22 mouse cellular contexts compared by ENCODE assay signal in the genomic region with DNA sequence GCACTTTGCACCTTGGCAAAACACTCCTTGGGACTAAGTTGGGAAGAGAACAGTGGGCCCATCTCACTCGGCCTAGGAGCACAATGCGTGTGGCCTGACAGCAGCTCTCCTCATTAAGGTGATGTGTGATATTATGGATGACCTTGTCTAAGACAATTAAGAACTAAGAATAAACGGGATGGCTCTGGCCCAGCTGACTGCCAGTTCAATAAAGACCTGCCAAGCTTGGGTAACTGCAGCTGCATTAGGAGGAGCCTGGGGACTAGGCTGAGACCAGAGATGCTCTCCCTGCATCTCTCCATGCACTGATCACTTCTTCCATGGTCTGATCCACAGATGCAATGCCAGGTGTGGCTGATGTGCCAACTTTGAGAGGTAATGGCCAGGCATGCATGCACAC.
A peak's percentile ranks its signal among the peaks of the same experiment; 100 is the strongest.
DNase-seq lines count a peak whose midpoint lies in the region; ATAC-seq and TF ChIP-seq lines count a peak whose summit lies in the region.
"Had no signal": no experiment of that assay in that cellular context is flagged by ENCODE, and none has a peak within 500 bp of the region (broad histone marks: within the 10 kb centered on the region; RNA-seq: fewer than 3 reads in every experiment).

No protein-coding gene starts in this region.

- peak; percentile 28 to 50 for DNase-seq in heart, adult 18-20 months
- peak; percentile 69 for DNase-seq in midbrain, postnatal 0 days (ENCODE audit: low spot score)
- no peak for DNase-seq in layer of hippocampus, postnatal 36 days
- DNase-seq: adrenal gland, postnatal 14 days; cerebellum, adult 11-12 months; kidney, adult 8-10 months; kidney, postnatal 4 days; lung, embryonic 14.5 days; lung, postnatal 14 days; right cerebral cortex, postnatal 14 days had no signal

- H3K9ac ChIP-seq in heart, embryonic 12.5 days, result no peak overlapping the region
- H3K9ac ChIP-seq in hindbrain, embryonic 15.5 days, result no peak overlapping the region
- no peak overlapping the region for H3K9ac ChIP-seq in hindbrain, embryonic 13.5 days
- no peak overlapping the region for H3K9ac ChIP-seq in midbrain, postnatal 0 days (replicated peaks; ENCODE audit: low read length, poor library complexity, severe bottlenecking)
- H3K9ac ChIP-seq in midbrain, embryonic 15.5 days, result no peak overlapping the region
- H3K9ac ChIP-seq: heart, embryonic 13.5 days; intestine, embryonic 15.5 days; limb, embryonic 12.5 days; liver, embryonic 15.5 days; lung, embryonic 14.5 days; neural tube, embryonic 13.5 days had no signal

- no peak for TF ChIP-seq CTCF in midbrain, postnatal 0 days (IDR thresholded peaks at IDR 0.05)

- H3K9me3 ChIP-seq in heart, embryonic 12.5 days (replicated peaks), result no peaks in the 10 kb centered on the region
- no peaks in the 10 kb centered on the region for H3K9me3 ChIP-seq in hindbrain, embryonic 15.5 days
- H3K9me3 ChIP-seq in hindbrain, embryonic 13.5 days, result no peaks in the 10 kb centered on the region
- H3K9me3 ChIP-seq in midbrain, postnatal 0 days (ENCODE audit: low read length), result no peaks in the 10 kb centered on the region
- no peaks in the 10 kb centered on the region for H3K9me3 ChIP-seq in midbrain, embryonic 15.5 days
- H3K9me3 ChIP-seq: heart, embryonic 13.5 days; intestine, embryonic 15.5 days; limb, embryonic 12.5 days; liver, embryonic 15.5 days; neural tube, embryonic 13.5 days had no signal

- no peaks in the 10 kb centered on the region for H3K27me3 ChIP-seq in heart, embryonic 12.5 days (replicated peaks)
- H3K27me3 ChIP-seq in hindbrain, embryonic 15.5 days, result no peaks in the 10 kb centered on the region
- H3K27me3 ChIP-seq in hindbrain, embryonic 13.5 days, result no peaks in the 10 kb centered on the region
- no peaks in the 10 kb centered on the region for H3K27me3 ChIP-seq in midbrain, postnatal 0 days (ENCODE audit: insufficient read depth, low read length)
- H3K27me3 ChIP-seq in midbrain, embryonic 15.5 days (replicated peaks), result no peaks in the 10 kb centered on the region
- H3K27me3 ChIP-seq: heart, embryonic 13.5 days; intestine, embryonic 15.5 days; limb, embryonic 12.5 days; liver, embryonic 15.5 days; neural tube, embryonic 13.5 days had no signal

- H3K4me2 ChIP-seq in heart, embryonic 12.5 days, result no peak overlapping the region
- no peak overlapping the region for H3K4me2 ChIP-seq in hindbrain, embryonic 15.5 days
- no peak overlapping the region for H3K4me2 ChIP-seq in hindbrain, embryonic 13.5 days
- H3K4me2 ChIP-seq in midbrain, postnatal 0 days (ENCODE audit: low read depth, low read length, poor library complexity, severe bottlenecking), result no peak overlapping the region
- H3K4me2 ChIP-seq in midbrain, embryonic 15.5 days, result no peak overlapping the region
- H3K4me2 ChIP-seq: heart, embryonic 13.5 days; intestine, embryonic 15.5 days; limb, embryonic 12.5 days; liver, embryonic 15.5 days; lung, embryonic 14.5 days; neural tube, embryonic 13.5 days had no signal

- no peaks in the 10 kb centered on the region for H3K36me3 ChIP-seq in heart, embryonic 12.5 days
- H3K36me3 ChIP-seq in hindbrain, embryonic 15.5 days, result no peaks in the 10 kb centered on the region
- no peaks in the 10 kb centered on the region for H3K36me3 ChIP-seq in hindbrain, embryonic 13.5 days
- H3K36me3 ChIP-seq in midbrain, postnatal 0 days (ENCODE audit: insufficient read depth, low read length), result no peaks in the 10 kb centered on the region
- H3K36me3 ChIP-seq in midbrain, embryonic 15.5 days (replicated peaks), result no peaks in the 10 kb centered on the region
- H3K36me3 ChIP-seq: heart, embryonic 13.5 days; intestine, embryonic 15.5 days; limb, embryonic 12.5 days; liver, embryonic 15.5 days; neural tube, embryonic 13.5 days had no signal

- no peak for ATAC-seq in heart, embryonic 12.5 days (ENCODE audit: insufficient number of reproducible peaks, low FRiP score)
- ATAC-seq in hindbrain, embryonic 15.5 days (ENCODE audit: low FRiP score, low read depth), result peak; percentile 67; the same call in 1 of the 2 replicates
- ATAC-seq in hindbrain, embryonic 13.5 days (ENCODE audit: low FRiP score), result no peak
- ATAC-seq in midbrain, postnatal 0 days (ENCODE audit: low FRiP score), result no peak
- no peak for ATAC-seq in midbrain, embryonic 15.5 days (replicated peaks)
- ATAC-seq: forebrain, embryonic 16.5 days; intestine, embryonic 15.5 days had no signal

- H3K27ac ChIP-seq in heart, embryonic 12.5 days (ENCODE audit: poor library complexity, severe bottlenecking), result no peak overlapping the region
- no peak overlapping the region for H3K27ac ChIP-seq in hindbrain, embryonic 15.5 days (replicated peaks)
- no peak overlapping the region for H3K27ac ChIP-seq in hindbrain, embryonic 13.5 days
- no peak overlapping the region for H3K27ac ChIP-seq in midbrain, postnatal 0 days (ENCODE audit: low read depth, low read length)
- no peak overlapping the region for H3K27ac ChIP-seq in midbrain, embryonic 15.5 days
- H3K27ac ChIP-seq: heart, embryonic 13.5 days; intestine, embryonic 15.5 days; kidney, postnatal 0 days; limb, embryonic 12.5 days; liver, embryonic 15.5 days; neural tube, embryonic 13.5 days had no signal

- H3K4me3 ChIP-seq in heart, embryonic 12.5 days, result no peak overlapping the region
- no peak overlapping the region for H3K4me3 ChIP-seq in hindbrain, embryonic 15.5 days
- no peak overlapping the region for H3K4me3 ChIP-seq in hindbrain, embryonic 13.5 days
- H3K4me3 ChIP-seq in midbrain, postnatal 0 days (ENCODE audit: low read depth, low read length), result no peak overlapping the region
- no peak overlapping the region for H3K4me3 ChIP-seq in midbrain, embryonic 15.5 days
- H3K4me3 ChIP-seq: erythroblast, embryonic 14.5 days; heart, embryonic 13.5 days; intestine, embryonic 15.5 days; limb, embryonic 12.5 days; liver, embryonic 15.5 days; neural tube, embryonic 13.5 days had no signal

- H3K4me1 ChIP-seq in heart, embryonic 12.5 days (replicated peaks), result peaks cover 34% of the 10 kb centered on the region
- peaks cover 22% of the 10 kb centered on the region for H3K4me1 ChIP-seq in hindbrain, embryonic 15.5 days (replicated peaks)
- H3K4me1 ChIP-seq in hindbrain, embryonic 13.5 days (replicated peaks), result peaks cover 16% of the 10 kb centered on the region
- H3K4me1 ChIP-seq in midbrain, postnatal 0 days (ENCODE audit: insufficient read depth, low read length), result 0 out of 2 replicates have a peak, but pooled peaks cover 5% of the 10 kb centered on the region
- H3K4me1 ChIP-seq in midbrain, embryonic 15.5 days, result peaks cover 10% of the 10 kb centered on the region; the same call in 1 of the 2 replicates
- H3K4me1 ChIP-seq: liver, embryonic 15.5 days had no signal

- WGBS in heart, embryonic 12.5 days, result 66% methylated on average over 3 of the region's 3 CpGs
- 41% methylated on average over 3 of the region's 3 CpGs for WGBS in hindbrain, embryonic 15.5 days
- WGBS in hindbrain, embryonic 13.5 days, result 40% methylated on average over 3 of the region's 3 CpGs
- 69% methylated on average over 3 of the region's 3 CpGs for WGBS in midbrain, postnatal 0 days
- 61% methylated on average over 3 of the region's 3 CpGs for WGBS in midbrain, embryonic 15.5 days

Comparison
In these comparisons a context has a peak if more than half of its experiments do, and no peak if none do; other contexts are left out.
1. DNase-seq: peak in heart, adult 18-20 months (2 of 2) and midbrain, postnatal 0 days (single experiment); none in layer of hippocampus, postnatal 36 days (0 of 2).